Mouse (Mus musculus): ENCODE measurements around the gene Hoxa4. TPM values are rescaled to one million over a fixed set of nuclear protein-coding genes. Genes with fewer than 3 reads are reported as not detected.

Hoxa4 gene
- polyA plus RNA-seq (2012; rRNA removed), result not detected in 2 replicates

DNA sequence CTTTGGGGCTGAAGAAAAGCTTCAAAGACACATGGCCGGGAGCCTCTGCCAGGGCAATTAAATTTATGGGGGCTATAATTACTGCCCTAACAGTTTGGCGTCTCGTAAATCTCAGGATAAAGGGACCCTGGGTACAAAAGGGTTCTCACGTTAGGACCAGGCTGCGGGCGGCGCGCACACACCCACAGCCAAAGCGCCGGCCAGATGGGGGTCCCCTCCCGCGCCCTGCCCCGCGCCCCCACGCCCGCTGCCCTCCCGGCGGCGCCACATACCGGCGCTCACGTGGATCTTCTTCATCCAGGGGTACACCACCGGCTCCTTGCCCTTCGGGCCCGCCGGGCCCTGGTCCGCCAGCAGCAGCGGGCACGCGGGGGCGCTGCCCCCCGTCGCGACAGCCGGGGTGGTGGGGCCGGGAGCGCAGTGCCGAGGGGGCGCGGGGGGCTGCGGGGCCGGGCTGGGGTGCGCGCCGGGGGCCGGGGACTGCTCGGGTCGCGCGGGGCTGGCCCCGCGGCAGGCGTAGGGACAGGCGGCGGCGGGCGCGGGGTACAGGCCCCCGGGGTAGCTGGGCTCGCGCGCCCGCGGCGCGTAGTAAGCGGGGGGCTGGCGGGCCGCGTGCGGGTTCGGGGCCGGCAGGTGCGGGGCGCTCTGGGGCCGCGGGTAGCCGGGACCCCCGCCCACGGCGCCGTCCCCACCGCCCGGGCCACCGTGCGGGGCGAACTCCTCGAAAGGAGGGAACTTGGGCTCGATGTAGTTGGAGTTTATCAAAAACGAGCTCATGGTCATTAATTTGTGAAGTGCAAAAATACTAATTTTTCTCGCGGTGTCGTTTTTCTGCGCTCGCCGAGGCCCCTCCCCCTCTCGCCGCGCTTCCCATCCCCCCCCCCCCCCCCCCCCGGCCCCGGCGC, at the start of gene Hoxa4:
Hoxa4 (minus strand) TSS at position 848 of the 905 bp plus-strand sequence.
- TF ChIP-seq CTCF (IDR thresholded peaks at IDR 0.05; ENCODE audit: extremely low read depth, insufficient read depth, low read length), result no peak
- no peak for TF ChIP-seq POLR2A (IDR thresholded peaks at IDR 0.05; ENCODE audit: extremely low read depth, insufficient read depth, low read length)
- H3K4me3 ChIP-seq (ENCODE audit: insufficient read depth, low read length), result no peak within 1 kb of the TSS
- no peak within 1 kb of the TSS for H3K27ac ChIP-seq (ENCODE audit: insufficient read depth, low read length)
- no peaks in the 10 kb centered on the region for H3K4me1 ChIP-seq (ENCODE audit: control insufficient read depth, insufficient read depth, low read length)

DNA sequence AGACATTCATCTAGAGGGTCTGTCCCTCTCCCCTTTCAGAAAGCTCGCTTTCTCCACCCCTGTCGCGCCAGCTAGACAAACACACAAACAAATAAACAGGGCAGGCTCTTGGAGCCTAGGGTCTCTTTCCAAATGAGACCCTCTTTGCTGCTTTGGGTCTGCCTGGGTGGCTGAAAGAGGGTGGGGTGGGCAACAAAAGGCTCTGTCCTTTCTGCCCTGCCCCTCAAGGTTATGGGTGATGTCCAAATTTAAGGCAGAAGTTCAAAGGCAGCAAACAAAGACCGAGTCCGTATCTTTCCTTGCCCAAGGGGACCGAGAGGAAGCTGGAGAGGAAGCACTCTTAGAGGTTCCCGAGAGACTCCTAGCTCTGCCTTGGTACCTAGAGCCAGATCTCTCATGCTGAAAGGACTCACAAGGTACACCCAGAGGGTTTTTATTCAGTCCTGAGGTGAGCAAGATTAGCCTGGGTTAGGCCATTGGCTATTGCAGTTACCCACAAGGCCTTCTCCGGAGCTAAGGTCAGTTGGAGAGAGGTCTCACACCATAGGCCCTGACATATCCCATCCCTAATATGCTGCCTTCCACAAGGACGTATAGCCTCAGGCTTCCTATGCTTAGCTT, 49.6 kb upstream of the Hoxa4 start:
- no peak for TF ChIP-seq POLR2A (IDR thresholded peaks at IDR 0.05; ENCODE audit: extremely low read depth, insufficient read depth, low read length)
- TF ChIP-seq CTCF (IDR thresholded peaks at IDR 0.05; ENCODE audit: extremely low read depth, insufficient read depth, low read length), result no peak
- Histone ChIP-seq H3K4me1 (ENCODE audit: control insufficient read depth, insufficient read depth, low read length) (no peaks in the 10 kb centered on the region), H3K4me3 (ENCODE audit: insufficient read depth, low read length) (no peak overlapping the region), H3K27ac (ENCODE audit: insufficient read depth, low read length) (no peak overlapping the region)

DNA sequence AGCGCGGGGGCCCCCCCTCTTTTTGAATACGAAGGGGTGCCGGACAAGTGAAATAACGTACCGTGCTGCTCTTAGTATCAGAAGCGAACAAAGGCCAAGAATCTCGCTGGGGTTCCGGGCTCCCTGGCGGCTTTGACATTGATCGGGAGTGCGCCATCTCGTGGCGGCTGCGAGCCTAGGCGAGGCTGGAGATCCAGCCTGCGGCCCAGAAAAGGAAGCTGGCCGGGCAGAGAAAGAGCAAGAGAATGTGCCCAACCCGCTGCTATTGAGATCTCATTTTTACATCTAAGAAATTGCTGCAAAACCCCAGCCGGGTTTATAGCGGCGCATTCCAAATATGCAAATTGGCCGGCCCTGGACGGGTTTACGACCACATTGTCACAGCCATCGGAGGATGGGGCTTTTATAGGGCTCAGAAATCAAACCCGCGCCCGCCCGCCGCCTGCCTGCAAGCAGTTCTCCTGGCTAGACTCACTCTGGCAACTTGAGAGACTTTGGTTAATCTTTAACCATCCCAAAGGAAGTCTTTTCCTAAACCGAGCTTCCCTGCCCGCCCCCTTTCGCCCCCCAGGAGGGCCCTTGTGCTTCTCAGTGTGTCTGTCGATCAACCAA, 48.9 kb upstream of the Hoxa4 start, which contains the start of gene Hoxa10:
Hoxa10 (minus strand) TSS at position 466 of the 612 bp plus-strand sequence.
- TF ChIP-seq CTCF (IDR thresholded peaks at IDR 0.05; ENCODE audit: extremely low read depth, insufficient read depth, low read length) (peak; percentile 22; the same call in 1 of the 2 replicates), POLR2A (IDR thresholded peaks at IDR 0.05; ENCODE audit: extremely low read depth, insufficient read depth, low read length) (no peak)
- no peaks in the 10 kb centered on the region for H3K4me1 ChIP-seq (ENCODE audit: control insufficient read depth, insufficient read depth, low read length)
- no peak within 1 kb of the TSS for H3K27ac ChIP-seq (ENCODE audit: insufficient read depth, low read length)
- H3K4me3 ChIP-seq (ENCODE audit: insufficient read depth, low read length), result no peak within 1 kb of the TSS

DNA sequence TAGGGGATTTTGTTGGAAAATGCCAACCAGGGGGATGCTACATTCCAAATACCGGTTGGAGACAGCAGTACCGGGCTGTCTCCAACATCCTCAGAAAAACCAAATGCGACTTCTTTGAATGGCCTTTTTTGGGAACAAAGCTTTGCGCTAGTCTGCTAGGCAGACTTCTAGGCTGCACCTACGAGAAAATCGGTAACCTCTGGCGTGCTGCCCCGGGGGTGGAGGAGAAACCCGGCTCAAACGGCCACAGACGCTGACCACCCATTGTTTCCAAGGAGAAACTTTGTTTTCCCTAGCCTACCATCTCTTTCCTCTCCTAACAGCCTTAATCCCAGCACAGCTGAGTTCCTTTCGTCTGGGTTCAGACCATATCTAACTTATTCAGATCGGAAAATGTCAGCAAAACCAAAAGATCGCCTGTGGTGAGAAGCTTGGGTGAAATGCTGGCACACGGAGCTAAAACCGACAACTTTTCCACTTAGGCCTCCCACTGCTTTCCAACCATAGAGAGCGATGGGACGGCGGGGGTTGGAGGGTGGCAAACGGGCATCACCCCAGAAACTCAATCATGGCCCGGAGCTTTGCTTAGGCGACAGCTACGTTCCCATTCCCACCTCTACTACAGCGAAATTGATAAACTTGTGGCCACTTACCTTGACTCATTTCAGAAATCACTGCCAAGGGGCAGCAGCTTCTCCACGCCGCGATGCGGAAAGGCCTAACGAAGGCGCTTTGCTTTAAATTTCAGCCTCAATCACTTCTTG, 48.3 kb upstream of the Hoxa4 start:
- Histone ChIP-seq H3K4me1 (ENCODE audit: control insufficient read depth, insufficient read depth, low read length) (no peaks in the 10 kb centered on the region), H3K4me3 (ENCODE audit: insufficient read depth, low read length) (no peak overlapping the region), H3K27ac (ENCODE audit: insufficient read depth, low read length) (no peak overlapping the region)
- TF ChIP-seq CTCF (IDR thresholded peaks at IDR 0.05; ENCODE audit: extremely low read depth, insufficient read depth, low read length) (no peak), POLR2A (IDR thresholded peaks at IDR 0.05; ENCODE audit: extremely low read depth, insufficient read depth, low read length) (no peak)

DNA sequence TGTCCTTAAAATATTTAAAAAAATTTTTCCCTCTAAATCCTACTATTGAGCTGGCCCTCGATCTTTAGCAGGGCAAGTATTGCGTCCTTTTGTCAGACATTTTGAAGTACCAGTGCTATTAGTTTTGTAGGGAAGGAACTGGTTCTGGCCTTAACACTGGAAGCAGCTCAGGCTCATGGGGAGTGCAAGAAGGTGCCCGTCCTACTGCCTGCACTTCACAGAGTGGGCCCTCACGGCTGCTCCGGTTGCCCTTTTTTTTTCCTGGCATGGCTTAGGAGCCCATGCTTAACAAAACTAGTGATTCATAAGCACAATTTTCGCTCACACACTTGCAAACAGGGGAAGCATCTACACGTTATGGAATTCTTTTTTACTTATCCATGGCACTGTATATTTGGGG, 47.4 kb upstream of the Hoxa4 start:
- no peak overlapping the region for H3K4me3 ChIP-seq (ENCODE audit: insufficient read depth, low read length)
- H3K27ac ChIP-seq (ENCODE audit: insufficient read depth, low read length), result no peak overlapping the region
- no peaks in the 10 kb centered on the region for H3K4me1 ChIP-seq (ENCODE audit: control insufficient read depth, insufficient read depth, low read length)
- TF ChIP-seq CTCF (IDR thresholded peaks at IDR 0.05; ENCODE audit: extremely low read depth, insufficient read depth, low read length) (no peak), POLR2A (IDR thresholded peaks at IDR 0.05; ENCODE audit: extremely low read depth, insufficient read depth, low read length) (no peak)

DNA sequence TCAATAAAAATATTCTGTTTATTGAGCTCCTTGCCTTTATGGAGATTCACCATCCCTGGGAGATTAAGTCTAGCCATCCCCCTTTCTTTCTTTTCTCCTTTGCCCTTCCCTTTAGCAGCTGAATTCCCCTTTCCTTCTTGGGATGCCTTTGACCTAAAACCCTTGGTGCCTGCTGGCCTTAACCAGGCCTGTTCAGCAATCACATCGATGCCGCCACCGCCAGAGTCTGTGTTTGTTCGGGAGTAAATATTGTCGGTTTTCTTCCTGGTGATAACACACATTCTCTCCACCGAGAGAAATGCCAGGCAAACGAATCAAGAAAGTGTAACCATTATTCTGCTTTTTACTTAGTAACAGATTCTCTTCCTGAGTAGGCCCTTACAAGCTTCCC, 46.6 kb upstream of the Hoxa4 start:
- H3K4me3 ChIP-seq (ENCODE audit: insufficient read depth, low read length), result no peak overlapping the region
- TF ChIP-seq POLR2A (IDR thresholded peaks at IDR 0.05; ENCODE audit: extremely low read depth, insufficient read depth, low read length) (no peak), CTCF (IDR thresholded peaks at IDR 0.05; ENCODE audit: extremely low read depth, insufficient read depth, low read length) (no peak)
- H3K27ac ChIP-seq (ENCODE audit: insufficient read depth, low read length), result no peak overlapping the region
- H3K4me1 ChIP-seq (ENCODE audit: control insufficient read depth, insufficient read depth, low read length), result no peaks in the 10 kb centered on the region

DNA sequence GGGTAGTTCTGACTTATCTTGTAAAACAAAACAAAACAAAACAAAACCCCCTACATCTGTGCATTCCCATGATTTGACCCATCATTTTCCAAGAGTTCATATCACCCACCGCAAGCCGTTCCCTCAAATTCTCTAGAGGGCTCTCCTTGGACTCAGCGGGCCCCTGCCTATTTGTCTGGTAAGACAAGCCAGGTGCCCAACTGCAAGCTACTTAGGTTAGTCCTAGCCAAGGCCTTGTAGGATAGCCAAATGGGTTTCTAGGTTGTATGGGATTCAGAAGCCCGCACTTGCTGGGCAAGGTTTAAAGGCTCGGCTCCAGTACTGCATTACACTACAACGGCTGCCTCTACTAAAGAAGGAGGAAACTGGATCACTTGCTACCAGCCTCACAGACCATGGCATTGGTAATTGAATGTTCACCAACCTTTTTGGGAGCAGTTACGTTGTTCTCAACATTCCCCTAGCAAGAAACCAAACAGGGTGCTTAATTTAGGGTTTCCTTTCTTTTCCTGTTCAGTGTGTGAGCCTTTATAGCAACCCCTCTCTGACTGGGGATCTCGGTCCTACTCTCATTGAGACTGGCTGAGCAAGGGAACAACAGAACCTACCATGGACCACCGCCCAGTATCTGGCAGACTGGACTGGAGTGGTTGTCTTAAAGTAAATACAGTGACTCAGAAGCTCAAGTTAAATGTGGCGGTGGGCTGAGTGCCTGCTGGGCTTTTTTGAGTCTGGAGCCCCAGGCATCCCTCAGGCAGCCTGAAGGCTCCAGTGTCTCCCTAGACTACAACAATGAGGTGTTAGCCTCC, 46.0 kb upstream of the Hoxa4 start:
- no peak for TF ChIP-seq CTCF (IDR thresholded peaks at IDR 0.05; ENCODE audit: extremely low read depth, insufficient read depth, low read length)
- TF ChIP-seq POLR2A (IDR thresholded peaks at IDR 0.05; ENCODE audit: extremely low read depth, insufficient read depth, low read length), result no peak
- H3K27ac ChIP-seq (ENCODE audit: insufficient read depth, low read length), result no peak overlapping the region
- no peak overlapping the region for H3K4me3 ChIP-seq (ENCODE audit: insufficient read depth, low read length)

DNA sequence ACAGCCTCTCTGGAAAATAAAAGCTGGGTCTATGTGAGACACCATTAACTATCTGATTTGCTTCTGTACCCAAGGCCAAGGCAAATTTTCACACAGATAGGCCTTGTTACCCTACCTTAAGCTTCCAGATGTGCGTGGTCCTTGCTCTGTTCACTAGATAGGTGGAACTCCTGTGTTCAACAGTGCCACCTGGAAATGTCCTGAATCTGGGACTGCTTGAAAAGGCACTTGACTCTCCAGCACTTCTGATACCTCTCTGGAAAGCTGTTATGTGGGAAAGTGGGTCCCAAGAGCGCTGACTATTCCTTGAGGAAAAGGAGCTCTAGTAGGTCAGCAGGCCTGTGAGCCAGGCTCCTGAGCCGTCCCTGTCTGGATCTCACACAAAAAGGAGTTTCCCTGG, 45.3 kb upstream of the Hoxa4 start:
- no peak overlapping the region for H3K27ac ChIP-seq (ENCODE audit: insufficient read depth, low read length)
- no peak overlapping the region for H3K4me3 ChIP-seq (ENCODE audit: insufficient read depth, low read length)
- TF ChIP-seq POLR2A (IDR thresholded peaks at IDR 0.05; ENCODE audit: extremely low read depth, insufficient read depth, low read length) (no peak), CTCF (IDR thresholded peaks at IDR 0.05; ENCODE audit: extremely low read depth, insufficient read depth, low read length) (no peak)
- no peaks in the 10 kb centered on the region for H3K4me1 ChIP-seq (ENCODE audit: control insufficient read depth, insufficient read depth, low read length)

More for the DNA sequence above, 46.0 kb upstream of the Hoxa4 start:
- no peaks in the 10 kb centered on the region for H3K4me1 ChIP-seq (ENCODE audit: control insufficient read depth, insufficient read depth, low read length)
